Mouse (Mus musculus): ENCODE data around the gene D430042O09Rik.

Gene D430042O09Rik

DNA sequence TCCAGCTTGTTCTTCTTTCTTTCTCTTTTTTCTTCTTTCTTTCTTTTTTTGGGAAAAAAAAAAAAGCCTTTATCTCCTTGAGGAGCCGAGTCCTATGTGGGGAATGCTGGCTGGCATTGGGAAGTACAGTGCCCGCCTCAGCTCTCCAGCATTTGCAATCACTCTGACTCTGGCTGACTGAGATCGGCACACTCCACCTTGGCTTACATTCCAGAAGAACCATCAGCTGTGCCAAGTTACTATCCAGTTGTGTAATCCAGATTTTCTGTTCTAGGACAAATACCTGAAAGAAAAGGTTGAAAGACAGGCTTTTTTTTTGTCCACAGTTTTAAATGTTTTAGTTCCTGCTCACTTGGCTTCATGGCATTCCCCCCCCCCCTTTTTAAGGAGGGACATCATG lies 100.5 kb downstream of the D430042O09Rik start:
- peak; percentile 5 for DNase-seq (ENCODE audit: low spot score)

DNA sequence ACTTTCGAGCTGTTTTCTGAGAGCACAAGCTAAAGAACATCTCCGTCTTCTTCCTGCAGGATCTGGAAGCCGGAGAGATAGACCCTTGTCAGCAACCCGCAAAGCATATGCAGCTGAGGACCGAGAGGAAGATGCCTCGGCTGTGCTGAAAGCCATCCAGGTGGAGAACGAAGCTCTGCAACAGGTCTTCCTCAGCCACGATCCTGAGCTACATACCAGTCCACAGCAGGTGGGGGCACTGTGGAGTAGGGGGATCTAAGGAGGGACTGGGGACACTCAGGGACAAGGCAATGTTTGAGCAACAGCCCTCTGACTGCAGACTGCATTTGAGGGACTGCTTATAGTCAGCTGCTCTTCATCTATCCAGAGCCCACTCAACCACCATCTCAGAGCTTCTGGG lies 105.0 kb downstream of the D430042O09Rik start:
- no peak for DNase-seq (ENCODE audit: low spot score)

DNA sequence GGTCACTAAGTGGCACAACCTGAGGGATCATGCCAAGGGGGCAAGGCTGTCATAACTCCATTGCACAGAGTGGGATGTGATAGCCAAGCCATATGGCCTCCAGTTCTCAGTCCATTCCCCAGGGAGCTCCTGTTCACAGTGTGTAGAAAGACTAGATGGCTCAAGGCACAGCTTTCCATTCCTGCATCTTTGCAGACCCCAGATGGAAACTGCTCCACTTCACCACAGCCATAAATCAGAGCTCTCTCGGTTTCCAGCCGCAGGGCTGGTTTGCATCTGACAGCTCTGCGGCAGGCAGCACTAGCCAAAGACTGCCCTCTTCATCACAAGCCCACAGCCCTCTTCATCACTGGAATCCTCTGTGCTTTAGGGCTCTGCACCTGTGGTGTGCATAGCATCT lies 108.0 kb downstream of the D430042O09Rik start:
- DNase-seq (ENCODE audit: low spot score) = no peak

DNA sequence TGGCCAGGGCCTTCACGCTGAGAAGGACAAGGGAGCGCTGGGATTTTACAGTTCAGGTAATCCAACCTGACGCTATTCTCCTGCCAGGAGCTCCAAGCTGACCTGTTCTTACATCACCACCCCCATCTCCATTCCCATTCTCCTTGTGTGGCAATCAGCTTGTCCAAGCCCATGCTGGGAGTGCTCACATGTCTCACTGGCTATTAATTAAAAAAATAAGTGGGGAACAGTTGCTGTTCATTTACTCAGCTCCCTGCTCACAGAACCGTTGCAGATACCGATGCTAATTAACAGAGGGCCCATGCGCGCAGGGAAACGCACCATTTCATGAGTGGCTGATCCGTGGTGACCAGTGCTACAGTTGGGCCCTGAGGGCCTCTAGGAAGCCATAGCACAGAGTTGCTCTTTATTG lies 110.6 kb downstream of the D430042O09Rik start:
- DNase-seq (ENCODE audit: low spot score) = no peak

DNA sequence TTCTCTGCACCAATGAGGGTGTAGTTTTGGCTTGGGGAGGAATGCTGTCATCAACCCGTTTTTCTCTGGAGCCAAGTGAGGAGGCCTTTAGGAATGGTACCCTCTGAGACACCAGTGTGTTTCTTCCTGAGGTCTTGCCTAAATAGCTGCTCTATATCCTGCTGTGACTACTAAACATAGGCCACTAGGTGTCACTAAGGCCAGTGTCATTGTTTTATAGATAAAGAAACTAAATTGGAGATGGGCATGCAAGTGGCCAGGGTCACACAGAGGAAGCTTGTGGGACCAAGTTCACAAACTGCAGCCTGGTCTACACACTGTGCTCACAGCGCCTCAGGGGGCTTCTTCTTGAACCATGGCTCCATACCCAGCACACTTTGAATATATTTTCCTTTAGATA lies 112.5 kb downstream of the D430042O09Rik start:
- DNase-seq (ENCODE audit: low spot score) = peak; percentile 7

DNA sequence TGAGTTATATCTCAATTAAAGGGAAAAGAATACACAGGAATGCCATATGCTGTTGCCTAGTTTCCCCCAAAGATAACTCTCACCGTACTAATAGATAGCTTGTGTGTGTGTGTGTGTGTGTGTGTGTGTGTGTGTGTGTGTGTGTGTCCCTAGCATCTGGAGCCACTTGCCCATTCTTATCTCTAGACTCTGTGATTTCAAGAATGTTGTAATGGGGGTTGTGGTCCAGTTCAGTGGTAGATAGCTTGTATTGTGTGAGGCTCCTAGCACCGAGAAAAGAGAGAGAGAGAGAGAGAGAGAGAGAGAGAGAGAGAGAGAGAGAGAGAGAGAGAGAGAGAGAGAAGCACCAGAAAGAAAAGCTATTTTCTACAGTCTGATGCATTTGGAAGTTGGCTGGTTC lies 118.7 kb downstream of the D430042O09Rik start:
- no peak for DNase-seq (ENCODE audit: low spot score)

DNA sequence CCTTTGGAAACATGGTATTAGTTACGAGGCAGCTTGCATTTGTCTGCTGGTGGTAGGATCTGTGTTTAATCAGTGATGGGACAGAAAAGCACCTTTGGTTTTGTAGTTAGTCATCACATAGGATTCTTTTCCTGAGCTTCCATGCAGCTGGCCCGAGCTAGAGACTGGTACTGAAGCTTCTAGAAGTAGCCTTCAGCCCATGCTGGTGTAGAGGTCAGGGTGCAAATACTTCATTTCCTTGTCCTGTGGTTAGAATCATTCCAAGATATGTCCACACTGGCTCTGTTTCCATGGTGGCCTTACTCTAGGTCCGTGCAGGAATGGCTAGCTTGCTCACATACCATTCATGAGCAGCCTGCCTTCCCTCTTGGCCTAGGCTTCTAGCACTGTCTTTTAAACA lies 119.2 kb downstream of the D430042O09Rik start:
- DNase-seq (ENCODE audit: low spot score) = peak; percentile 6

DNA sequence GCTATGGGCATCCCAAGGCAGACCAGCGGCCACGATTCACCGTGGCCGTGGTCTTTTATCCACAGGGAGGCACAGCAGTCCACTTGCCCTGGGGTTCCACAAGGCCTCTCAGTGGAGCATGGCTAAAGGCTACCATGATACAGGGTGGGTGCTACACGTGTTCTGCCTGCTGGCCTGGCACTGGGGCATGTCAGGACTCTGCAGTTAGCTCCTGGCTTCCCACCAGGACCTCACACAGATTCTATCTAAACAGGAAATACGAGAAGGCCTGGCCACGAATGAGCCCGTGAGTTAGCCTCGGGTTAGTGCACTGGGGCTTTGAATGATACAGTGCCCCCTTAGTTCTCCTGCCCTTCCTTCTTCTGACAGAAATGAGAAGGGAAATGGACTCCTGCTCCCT lies 119.7 kb downstream of the D430042O09Rik start:
- no peak for DNase-seq (ENCODE audit: low spot score)

DNA sequence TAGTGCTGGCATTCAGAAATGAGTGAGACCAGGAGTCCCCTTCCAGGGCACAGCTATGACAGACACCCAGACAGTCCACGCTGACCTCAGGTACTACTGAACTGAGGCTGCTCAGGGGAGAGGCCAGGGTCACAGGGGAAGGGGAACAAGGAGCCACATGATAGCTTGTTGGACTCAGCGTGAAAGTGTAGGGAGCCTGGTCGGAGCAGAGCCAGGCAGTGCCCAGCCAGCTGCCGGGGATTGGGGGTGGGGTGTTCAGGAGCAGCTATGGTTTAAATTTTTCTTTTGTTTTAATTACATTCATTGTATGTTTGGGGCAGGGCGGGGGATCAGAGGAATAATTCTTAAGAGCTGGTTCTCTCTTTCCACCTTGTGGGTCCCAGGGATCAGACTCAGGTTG lies 120.9 kb downstream of the D430042O09Rik start:
- DNase-seq (ENCODE audit: low spot score) = no peak

DNA sequence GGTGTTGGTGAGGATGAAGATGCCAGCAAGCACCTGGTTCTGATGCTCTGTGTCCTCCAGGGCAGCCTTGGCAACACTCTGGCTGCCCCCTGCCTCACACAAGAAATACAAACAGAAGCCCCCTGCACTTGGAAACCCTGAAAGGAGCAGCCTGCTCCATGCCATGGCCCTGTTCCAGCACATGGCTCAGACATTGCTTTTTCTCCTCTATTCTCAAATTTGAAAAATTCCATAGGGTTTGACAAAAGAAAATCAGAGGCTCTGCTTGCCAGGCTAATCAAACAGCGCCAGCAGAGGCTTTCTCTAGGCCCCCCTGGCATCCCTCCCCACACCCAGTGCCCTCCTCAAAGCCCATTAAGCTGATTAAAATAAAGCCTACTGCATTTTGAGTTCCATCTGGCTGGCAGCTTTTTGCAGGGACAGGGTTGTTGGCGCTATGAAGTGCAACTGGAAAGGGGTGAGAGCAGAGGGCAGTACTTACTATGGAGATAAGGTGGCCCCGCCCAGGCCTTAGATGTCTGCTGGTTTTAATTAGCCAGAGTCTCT lies 121.5 kb downstream of the D430042O09Rik start:
- no peak for DNase-seq (ENCODE audit: low spot score)

DNA sequence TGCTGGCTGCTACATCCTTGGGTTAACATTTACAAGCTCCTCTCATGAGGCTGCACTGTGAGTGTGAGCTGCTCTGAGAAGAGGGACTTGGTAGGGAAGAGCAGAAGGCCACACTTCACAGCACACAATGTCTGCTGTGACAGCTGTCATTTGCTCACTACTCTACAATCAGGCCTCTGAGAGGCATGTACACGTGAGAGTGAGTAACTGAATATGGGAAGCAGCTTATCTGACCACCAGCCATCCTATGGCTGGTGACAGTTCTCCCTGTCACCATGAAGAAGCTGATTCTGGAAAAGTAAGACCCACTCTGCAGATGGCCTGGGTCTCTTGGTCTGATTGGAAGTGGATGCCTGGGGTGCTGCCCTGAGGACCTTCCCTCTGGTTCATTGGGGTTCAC lies 125.1 kb downstream of the D430042O09Rik start:
- no peak for DNase-seq (ENCODE audit: low spot score)

DNA sequence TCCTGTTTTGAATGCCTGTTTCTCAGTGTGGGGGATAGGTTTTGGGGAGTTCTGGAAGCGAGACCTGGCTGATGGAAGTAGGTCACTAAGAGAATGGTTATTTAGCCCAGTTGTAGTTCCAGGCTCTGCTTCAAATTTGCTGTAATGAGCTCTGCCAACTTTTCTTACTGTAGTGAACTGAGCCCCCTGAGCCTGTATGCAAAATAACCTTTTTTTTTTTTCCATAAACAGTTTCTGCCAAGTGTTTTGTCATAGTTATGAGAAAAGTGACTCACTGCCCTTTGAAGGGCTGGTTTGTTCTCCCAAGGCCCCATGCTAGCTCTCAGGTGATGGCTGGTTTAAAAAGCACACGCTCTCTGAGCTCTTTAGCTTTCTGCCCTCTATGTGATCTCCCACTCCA lies 125.8 kb downstream of the D430042O09Rik start:
- DNase-seq (ENCODE audit: low spot score) = no peak

DNA sequence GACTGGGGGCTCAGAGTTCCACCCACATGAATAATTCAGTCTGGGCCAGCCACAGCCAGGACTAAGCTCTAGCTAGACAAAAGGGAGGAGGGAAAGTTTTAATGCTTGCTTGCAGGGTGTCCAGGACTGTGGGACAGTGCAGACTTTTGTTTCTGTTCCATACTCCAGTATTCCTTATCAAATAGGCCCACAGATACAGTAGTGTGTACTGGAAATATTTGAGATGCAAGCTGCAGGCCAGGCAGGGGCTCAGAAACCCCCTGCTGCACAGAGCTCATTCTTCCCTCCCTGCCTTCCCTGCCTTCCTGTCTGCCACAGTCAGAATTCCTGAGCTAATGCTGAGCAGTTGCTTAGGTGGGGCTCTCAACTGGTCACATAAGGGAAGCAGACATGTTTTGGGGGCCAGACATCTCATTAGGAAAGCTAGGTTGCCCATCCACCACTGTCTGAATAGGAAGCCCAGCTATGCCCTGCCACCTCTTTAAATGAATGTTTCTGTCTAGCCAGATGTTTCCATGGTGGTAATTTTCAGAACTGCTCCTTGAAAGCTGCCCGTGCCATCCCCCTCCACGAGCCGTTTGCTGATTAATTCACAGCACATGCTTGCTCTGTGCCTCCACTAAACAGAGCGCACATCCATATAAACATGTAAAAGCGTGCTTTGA lies 130.5 kb downstream of the D430042O09Rik start:
- DNase-seq (ENCODE audit: low spot score) = no peak

DNA sequence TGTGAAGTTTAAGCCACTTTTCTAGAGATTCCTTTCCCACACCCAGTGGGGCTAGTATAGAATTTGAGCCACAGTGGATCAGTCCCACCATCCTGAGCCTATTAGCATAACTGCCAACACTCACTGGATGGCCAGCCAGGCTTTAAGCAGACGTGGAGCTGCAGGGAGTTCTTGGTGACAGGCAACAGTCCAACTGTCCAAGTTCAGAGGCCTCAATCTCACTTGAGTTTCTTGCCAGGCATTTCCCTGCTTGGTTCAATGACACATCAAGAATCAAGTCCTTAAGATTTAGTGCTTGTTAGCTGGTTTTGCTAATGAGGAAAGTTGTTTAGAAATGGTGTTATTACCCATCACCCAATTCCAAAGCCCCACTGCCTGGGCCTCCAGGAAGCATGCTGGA lies 137.9 kb downstream of the D430042O09Rik start:
- peak; percentile 5 for DNase-seq (ENCODE audit: low spot score)

DNA sequence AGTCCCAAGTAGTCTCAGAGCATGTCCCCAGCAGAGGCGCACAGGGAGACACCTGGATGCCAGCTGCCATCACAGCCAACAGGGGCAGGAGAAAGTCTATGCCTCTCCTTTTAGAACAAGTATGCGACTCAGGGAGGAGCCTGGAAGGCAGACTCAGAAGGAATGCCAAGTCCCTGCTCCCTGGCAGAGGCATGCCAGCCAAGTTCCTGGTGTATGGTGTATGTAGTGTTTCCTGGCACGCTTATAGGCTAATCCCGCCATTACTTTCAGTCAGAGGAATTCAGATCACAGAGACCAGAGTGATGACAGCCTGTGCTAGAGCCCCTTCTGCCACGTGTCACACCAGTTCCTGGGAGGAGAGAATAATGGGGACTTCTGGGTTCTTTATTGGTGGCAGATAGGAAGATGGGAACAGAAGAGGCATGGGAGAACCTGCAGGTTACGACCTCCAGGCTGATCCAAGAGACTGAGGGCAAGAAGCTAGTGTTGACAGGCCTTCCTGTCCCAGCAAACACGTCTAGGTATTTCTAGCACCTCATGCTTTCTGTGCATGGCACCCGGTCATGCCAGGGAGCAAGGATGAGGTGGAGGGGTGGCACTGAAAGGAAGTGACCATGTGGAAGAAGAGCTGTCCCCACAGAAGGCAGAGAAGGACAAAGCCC lies 139.3 kb downstream of the D430042O09Rik start:
- peak; percentile 5 for DNase-seq (ENCODE audit: low spot score)

DNA sequence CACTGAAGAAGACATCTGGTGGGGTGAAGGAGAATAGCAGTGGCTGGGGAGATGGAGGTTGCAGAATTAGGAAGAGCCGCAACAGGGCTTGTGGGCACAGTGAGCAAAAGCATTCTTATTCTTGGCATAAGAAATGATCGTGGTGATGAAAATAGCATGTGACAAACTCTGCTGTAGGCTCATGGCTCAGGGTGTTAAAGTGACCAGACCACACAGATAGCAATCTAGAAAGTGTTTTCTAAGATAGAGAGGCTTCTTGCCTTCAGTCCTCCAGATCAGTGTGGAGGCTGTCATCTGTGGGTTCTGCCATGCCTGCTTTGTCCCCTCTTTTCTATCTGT lies 139.8 kb downstream of the D430042O09Rik start:
- peak; percentile 2 for DNase-seq (ENCODE audit: low spot score)

DNA sequence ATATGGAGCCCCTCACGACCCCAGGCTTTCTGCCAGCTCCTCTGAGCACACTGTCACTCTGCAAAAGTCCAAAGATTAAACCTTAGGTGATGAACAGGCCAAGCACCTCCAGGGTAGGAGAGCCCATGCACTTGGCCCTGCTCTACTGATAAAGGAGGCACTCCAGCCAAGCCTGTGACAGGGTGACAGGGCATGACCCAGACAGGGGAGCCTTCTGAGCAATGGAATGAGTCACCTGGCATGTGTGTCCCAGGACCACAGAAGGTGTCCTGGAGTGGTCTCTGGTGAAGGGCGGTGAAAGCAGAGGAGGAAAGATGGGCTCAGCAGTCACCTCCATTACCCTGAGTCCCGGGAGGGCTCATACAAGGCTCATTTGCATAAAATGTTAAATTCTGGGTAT lies 151.9 kb downstream of the D430042O09Rik start:
- no peak for DNase-seq (ENCODE audit: low spot score)

DNA sequence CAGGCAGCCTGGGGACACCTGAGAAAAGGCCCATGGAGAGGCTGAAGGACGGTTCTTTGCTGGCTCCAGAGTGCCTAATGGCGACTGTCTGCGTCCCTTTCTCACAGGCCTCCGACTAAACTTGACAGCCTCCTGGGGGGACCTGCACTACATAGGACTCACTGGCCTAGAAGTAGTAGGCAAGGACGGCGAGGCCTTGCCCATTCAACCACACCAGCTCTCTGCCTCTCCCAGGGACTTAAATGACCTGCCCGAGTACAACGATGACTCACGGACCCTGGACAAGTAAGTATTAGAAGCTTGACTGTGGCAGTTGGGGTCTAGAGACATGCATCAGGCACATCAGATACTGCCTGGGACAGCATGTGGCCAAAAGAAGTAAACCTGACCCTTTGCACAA lies 152.7 kb downstream of the D430042O09Rik start:
- DNase-seq (ENCODE audit: low spot score) = no peak

DNA sequence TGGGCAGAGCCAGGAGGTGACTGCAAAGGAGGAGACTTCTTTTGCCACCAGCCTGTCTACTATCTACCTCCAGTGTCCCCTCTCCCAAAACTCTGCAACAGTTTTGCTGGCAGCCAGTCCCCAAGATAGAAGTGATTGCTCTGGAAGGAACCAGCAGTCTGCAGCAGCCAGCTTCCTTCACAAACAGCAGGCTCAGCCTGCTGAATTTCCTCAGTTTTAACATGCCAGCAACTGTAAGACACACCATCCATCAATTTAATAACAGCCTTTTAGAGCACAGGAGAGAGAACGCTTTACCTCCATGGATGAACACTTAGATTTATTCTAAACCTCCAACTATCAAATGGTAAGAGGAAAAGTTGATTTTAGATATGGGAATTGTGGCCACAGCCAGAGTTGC lies 156.3 kb downstream of the D430042O09Rik start:
- DNase-seq (ENCODE audit: low spot score) = no peak

DNA sequence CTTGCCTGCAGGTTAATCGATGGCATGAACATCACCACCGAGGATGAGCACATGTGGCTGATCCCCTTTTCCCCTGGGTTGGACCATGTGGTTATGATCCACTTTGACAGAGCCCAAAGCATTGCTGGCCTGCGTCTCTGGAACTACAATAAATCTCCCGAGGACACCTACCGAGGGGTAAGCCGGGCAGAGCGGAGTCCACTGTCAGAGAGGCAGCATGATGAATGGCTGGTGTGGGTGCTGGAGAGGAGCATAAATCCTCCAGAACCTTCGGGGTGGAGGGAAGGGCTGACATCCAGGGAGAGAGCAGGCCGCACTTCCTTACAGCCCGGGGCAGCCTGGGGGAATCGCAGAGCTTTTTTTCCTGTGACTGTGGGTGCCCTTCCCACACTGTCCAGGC lies 157.5 kb downstream of the D430042O09Rik start:
- DNase-seq (ENCODE audit: low spot score) = no peak

DNA sequence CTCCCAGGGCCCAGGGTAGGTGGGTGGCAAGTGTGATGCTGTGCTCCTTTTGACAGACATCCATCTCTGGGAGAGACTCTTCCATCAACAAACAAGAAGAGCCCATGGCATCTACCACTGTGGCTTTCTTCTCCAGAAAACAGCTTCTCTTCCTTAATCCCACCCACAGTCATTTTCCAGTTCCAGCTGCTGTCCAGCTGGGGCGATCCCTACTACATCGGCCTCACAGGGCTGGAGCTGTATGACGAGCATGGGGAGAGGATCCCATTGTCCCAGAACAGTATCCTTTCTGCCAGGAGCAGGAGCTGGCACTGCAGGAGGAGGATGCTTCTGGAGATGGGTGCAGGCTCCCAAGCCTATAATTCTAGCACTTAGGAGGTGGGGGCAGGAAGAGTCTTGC lies 160.9 kb downstream of the D430042O09Rik start:
- DNase-seq (ENCODE audit: low spot score) = no peak

DNA sequence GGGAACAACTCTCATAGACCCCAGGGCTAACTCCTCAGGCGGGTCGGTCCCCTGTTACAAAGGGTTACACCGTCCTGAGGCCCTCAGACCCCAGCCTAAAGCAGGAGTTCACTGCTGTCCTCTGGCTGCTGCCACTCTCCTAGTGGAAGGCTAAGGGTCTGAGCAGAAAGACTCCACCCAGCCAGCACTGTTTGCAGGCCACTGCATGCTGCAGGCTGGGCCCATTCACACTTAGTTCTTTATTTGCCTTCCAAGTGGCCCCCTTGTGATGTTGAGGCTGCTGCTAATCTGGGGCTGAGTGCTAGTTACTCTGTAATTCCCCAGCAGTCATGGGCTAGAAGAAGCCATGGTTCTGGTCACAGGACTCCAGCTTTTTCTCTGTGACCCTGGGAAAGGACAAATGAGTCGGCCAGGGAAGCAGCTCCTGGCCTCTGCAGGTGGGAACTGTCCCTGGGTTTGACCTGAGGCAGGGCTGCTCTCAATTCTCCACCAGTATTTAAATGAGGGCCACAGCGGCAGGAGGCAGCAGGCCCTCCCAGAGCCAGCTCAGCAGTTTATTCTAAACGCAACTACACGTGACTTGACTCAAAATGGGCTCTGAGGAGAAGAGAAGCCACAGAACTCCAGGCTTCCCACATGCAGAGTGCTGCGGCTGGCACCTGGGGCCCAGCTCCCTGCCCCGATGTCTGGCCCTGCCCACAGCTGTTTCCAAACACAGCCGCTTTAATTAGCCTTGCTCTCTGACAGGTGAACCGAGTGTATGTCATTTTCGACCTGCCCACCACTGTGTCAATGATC lies 163.9 kb downstream of the D430042O09Rik start:
- DNase-seq (ENCODE audit: low spot score) = no peak

DNA sequence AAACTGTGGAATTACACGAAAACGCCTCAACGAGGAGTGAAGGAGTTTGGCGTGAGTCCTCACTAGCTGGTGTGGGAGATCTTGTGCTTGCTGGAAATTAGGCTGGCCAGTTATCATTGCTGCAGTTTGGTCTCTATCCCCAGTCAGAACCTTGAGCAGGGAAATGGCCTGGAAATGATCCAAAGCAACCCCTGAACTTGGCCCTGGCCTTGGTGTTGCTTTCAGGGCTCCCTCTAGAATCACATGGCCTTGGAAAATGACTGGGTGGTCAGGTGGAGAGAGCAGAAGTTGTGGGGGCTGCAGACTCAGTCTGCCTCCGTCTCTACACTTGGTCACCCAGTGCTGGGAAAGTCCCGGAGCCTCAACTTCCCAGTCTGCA lies 164.5 kb downstream of the D430042O09Rik start:
- no peak for DNase-seq (ENCODE audit: low spot score)
